Mouse (Mus musculus): ENCODE results near the gene Stxbp5. TPM values are rescaled to one million over a fixed set of nuclear protein-coding genes. Genes with fewer than 3 reads are reported as not detected.
"Not testable (repeated sequence)": the region's sequence is repeated elsewhere in the genome, so short reads cannot be mapped to it uniquely, and the experiment has no call there.

Gene Stxbp5
- total RNA-seq, 1 experiment = 4.4 TPM

DNA sequence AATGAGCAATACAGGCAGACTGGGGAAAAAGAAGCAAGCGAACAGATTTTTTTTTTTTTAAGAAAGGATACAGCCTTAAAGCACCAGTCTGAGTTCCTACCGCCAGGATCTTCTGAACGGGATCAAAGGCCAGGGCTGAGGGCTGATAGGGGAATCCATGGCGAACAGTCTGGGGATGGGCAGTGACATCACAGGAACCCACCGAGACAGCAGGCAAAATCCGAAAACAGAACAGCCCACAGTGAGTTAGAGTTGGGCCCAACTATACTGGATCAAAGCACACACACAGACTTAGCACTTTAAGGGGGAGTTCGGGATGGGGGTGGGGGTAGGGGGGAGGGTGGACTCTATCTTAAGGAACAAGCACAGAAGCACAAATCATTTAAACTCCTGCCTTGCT lies 1.8 kb downstream of the Stxbp5 start:
- no peak overlapping the region for H3K9ac ChIP-seq (ENCODE audit: insufficient read depth, low read depth, low read length, poor library complexity, severe bottlenecking)
- H3K27ac ChIP-seq (ENCODE audit: insufficient read depth, low read depth, low read length, poor library complexity, severe bottlenecking) = no peak overlapping the region
- in situ Hi-C loops (cut with MboI; ENCODE audit: low sequenced_read_pairs in 2 of 2, unreplicated experiment in 2 of 2) = no loop called here
- DNase-seq (ENCODE audit: low read depth, low spot score) = no peak
- no peaks in the 10 kb centered on the region for H3K9me3 ChIP-seq (ENCODE audit: control insufficient read depth, insufficient read depth, low read depth, low read length)
- H3K4me3 ChIP-seq (ENCODE audit: insufficient read depth in 1 of 2, low read depth in 1 of 2, low read length in 2 of 2, poor library complexity in 1 of 2, severe bottlenecking in 1 of 2) = no peak overlapping the region
- TF ChIP-seq MAFK (IDR thresholded peaks at IDR 0.05; ENCODE audit: insufficient read depth, low read depth, low read length) (no peak), ZNF384 (IDR thresholded peaks at IDR 0.05; ENCODE audit: low read depth, low read length) (no peak), ZC3H11A (IDR thresholded peaks at IDR 0.05; ENCODE audit: borderline replicate concordance, low read depth, low read length) (no peak)
- H3K4me1 ChIP-seq (ENCODE audit: control insufficient read depth in 2 of 2, insufficient read depth in 2 of 2, low read length in 2 of 2, poor library complexity in 1 of 2) = no peaks in the 10 kb centered on the region
- no peaks in the 10 kb centered on the region; the same call in 1 of the 2 replicates for H3K36me3 ChIP-seq (ENCODE audit: control insufficient read depth, insufficient read depth, low read length, poor library complexity, severe bottlenecking)

GRCm38 (mm10) chr10:9897852-9898251 lies 3.0 kb downstream of the Stxbp5 start:
- no peak overlapping the region for H3K4me3 ChIP-seq (ENCODE audit: insufficient read depth in 1 of 2, low read depth in 1 of 2, low read length in 2 of 2, poor library complexity in 1 of 2, severe bottlenecking in 1 of 2)
- in situ Hi-C loops (cut with MboI; ENCODE audit: low sequenced_read_pairs in 2 of 2, unreplicated experiment in 2 of 2) = no loop called here
- H3K9me3 ChIP-seq (ENCODE audit: control insufficient read depth, insufficient read depth, low read depth, low read length) = no peaks in the 10 kb centered on the region
- no peaks in the 10 kb centered on the region for H3K4me1 ChIP-seq (ENCODE audit: control insufficient read depth in 2 of 2, insufficient read depth in 2 of 2, low read length in 2 of 2, poor library complexity in 1 of 2)
- H3K36me3 ChIP-seq (ENCODE audit: control insufficient read depth, insufficient read depth, low read length, poor library complexity, severe bottlenecking) = no peaks in the 10 kb centered on the region; the same call in 1 of the 2 replicates
- DNase-seq (ENCODE audit: low read depth, low spot score) = no peak
- no peak overlapping the region for H3K27ac ChIP-seq (ENCODE audit: insufficient read depth, low read depth, low read length, poor library complexity, severe bottlenecking)
- TF ChIP-seq ZNF384 (IDR thresholded peaks at IDR 0.05; ENCODE audit: low read depth, low read length) = no peak
- no peak for TF ChIP-seq HCFC1 (IDR thresholded peaks at IDR 0.05; ENCODE audit: borderline replicate concordance, insufficient read depth, low read length)
- no peak for TF ChIP-seq CHD2 (IDR thresholded peaks at IDR 0.05; ENCODE audit: low read depth, low read length)
- no peak for TF ChIP-seq MAFK (IDR thresholded peaks at IDR 0.05; ENCODE audit: insufficient read depth, low read depth, low read length)
- no peak for TF ChIP-seq ZC3H11A (IDR thresholded peaks at IDR 0.05; ENCODE audit: borderline replicate concordance, low read depth, low read length)
- H3K9ac ChIP-seq (ENCODE audit: insufficient read depth, low read depth, low read length, poor library complexity, severe bottlenecking) = no peak overlapping the region

DNA sequence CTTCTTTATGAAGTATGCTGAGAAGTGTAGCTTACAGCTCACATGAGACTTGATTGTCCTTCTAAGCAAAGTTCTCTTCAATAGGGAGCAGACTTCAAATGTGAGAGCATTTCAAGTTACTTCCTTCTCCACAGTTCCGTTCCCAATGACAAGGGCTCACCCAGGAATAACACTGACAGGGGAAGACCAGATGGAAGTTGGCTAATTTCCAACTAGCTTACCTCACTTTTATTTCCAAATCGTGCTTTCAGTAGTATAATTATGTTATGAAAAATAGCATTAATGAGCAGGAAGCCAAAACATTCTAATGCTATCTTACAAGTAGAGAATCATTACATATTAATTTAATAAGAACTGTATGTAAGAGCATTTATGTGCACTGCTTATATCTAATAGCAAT lies 7.3 kb downstream of the Stxbp5 start:
- in situ Hi-C loops (cut with MboI; ENCODE audit: low sequenced_read_pairs in 2 of 2, unreplicated experiment in 2 of 2) = no loop called here
- Histone ChIP-seq H3K36me3 (ENCODE audit: control insufficient read depth, insufficient read depth, low read length, poor library complexity, severe bottlenecking) (no peaks in the 10 kb centered on the region; the same call in 1 of the 2 replicates), H3K9me3 (ENCODE audit: control insufficient read depth, insufficient read depth, low read depth, low read length) (no peaks in the 10 kb centered on the region), H3K27ac (ENCODE audit: insufficient read depth, low read depth, low read length, poor library complexity, severe bottlenecking) (no peak overlapping the region), H3K9ac (ENCODE audit: insufficient read depth, low read depth, low read length, poor library complexity, severe bottlenecking) (no peak overlapping the region), H3K4me1 (ENCODE audit: control insufficient read depth in 2 of 2, insufficient read depth in 2 of 2, low read length in 2 of 2, poor library complexity in 1 of 2) (no peaks in the 10 kb centered on the region; a peak in 1 of 4 replicates), H3K4me3 (ENCODE audit: insufficient read depth in 1 of 2, low read depth in 1 of 2, low read length in 2 of 2, poor library complexity in 1 of 2, severe bottlenecking in 1 of 2) (no peak overlapping the region)
- no peak for DNase-seq (ENCODE audit: low read depth, low spot score)
- no peak for TF ChIP-seq HCFC1 (IDR thresholded peaks at IDR 0.05; ENCODE audit: borderline replicate concordance, insufficient read depth, low read length)
- no peak for TF ChIP-seq ZC3H11A (IDR thresholded peaks at IDR 0.05; ENCODE audit: borderline replicate concordance, low read depth, low read length)
- no peak for TF ChIP-seq CHD2 (IDR thresholded peaks at IDR 0.05; ENCODE audit: low read depth, low read length)
- TF ChIP-seq MAFK (IDR thresholded peaks at IDR 0.05; ENCODE audit: insufficient read depth, low read depth, low read length) = no peak
- TF ChIP-seq ZNF384 (IDR thresholded peaks at IDR 0.05; ENCODE audit: low read depth, low read length) = no peak

DNA sequence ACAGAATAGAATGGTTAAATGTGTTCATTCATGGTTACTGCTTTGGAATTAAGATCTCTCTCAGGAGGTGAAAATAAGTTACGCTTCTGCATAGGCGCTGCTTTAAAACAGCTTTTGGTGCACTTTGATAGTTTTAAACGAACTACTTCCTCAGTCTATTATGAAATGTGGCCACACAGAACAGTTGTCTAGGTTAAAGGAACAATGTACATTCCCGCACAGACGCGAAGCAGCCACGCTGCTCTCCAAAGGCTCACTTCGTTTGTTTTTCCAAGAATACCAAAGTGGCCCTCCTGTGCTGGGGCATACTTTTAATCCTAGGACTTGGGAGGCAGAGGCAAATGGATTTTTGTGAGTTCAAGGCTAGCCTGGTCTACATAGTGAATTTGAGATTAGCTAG lies 11.2 kb downstream of the Stxbp5 start:
- in situ Hi-C loops (cut with MboI; ENCODE audit: low sequenced_read_pairs in 2 of 2, unreplicated experiment in 2 of 2) = no loop called here
- TF ChIP-seq HCFC1 (IDR thresholded peaks at IDR 0.05; ENCODE audit: borderline replicate concordance, insufficient read depth, low read length) (no peak), ZC3H11A (IDR thresholded peaks at IDR 0.05; ENCODE audit: borderline replicate concordance, low read depth, low read length) (no peak), MAFK (IDR thresholded peaks at IDR 0.05; ENCODE audit: insufficient read depth, low read depth, low read length) (no peak), CHD2 (IDR thresholded peaks at IDR 0.05; ENCODE audit: low read depth, low read length) (no peak), ZNF384 (IDR thresholded peaks at IDR 0.05; ENCODE audit: low read depth, low read length) (no peak)
- DNase-seq (ENCODE audit: low read depth, low spot score) = no peak
- Histone ChIP-seq H3K4me1 (ENCODE audit: control insufficient read depth in 2 of 2, insufficient read depth in 2 of 2, low read length in 2 of 2, poor library complexity in 1 of 2) (no peaks in the 10 kb centered on the region; a peak in 1 of 4 replicates), H3K9me3 (ENCODE audit: control insufficient read depth, insufficient read depth, low read depth, low read length) (no peaks in the 10 kb centered on the region), H3K4me3 (ENCODE audit: insufficient read depth in 1 of 2, low read depth in 1 of 2, low read length in 2 of 2, poor library complexity in 1 of 2, severe bottlenecking in 1 of 2) (no peak overlapping the region), H3K9ac (ENCODE audit: insufficient read depth, low read depth, low read length, poor library complexity, severe bottlenecking) (no peak overlapping the region), H3K27ac (ENCODE audit: insufficient read depth, low read depth, low read length, poor library complexity, severe bottlenecking) (no peak overlapping the region), H3K36me3 (ENCODE audit: control insufficient read depth, insufficient read depth, low read length, poor library complexity, severe bottlenecking) (no peaks in the 10 kb centered on the region)

DNA sequence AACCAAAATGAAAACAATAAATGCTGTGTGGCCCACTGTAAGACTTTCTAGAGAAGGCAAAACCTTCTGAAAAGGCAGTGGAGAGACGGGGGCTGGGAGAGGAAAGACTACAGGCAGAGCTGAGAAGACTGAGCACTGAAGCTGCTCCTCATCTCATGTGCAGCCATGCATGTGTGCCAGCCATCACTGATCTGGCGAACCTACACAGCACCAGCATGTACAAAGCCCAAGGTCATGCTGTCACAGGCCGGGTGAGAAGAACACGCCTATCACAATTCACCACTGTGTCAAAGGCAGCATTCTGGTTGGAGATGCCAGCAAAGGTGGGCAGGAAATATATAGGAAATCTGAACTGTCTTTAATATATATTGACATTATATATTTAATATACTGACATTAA lies 12.2 kb downstream of the Stxbp5 start:
- H3K9me3 ChIP-seq (ENCODE audit: control insufficient read depth, insufficient read depth, low read depth, low read length) = no peaks in the 10 kb centered on the region
- H3K36me3 ChIP-seq (ENCODE audit: control insufficient read depth, insufficient read depth, low read length, poor library complexity, severe bottlenecking) = no peaks in the 10 kb centered on the region
- TF ChIP-seq ZNF384 (IDR thresholded peaks at IDR 0.05; ENCODE audit: low read depth, low read length) (no peak), HCFC1 (IDR thresholded peaks at IDR 0.05; ENCODE audit: borderline replicate concordance, insufficient read depth, low read length) (no peak), MAFK (IDR thresholded peaks at IDR 0.05; ENCODE audit: insufficient read depth, low read depth, low read length) (no peak)
- H3K4me1 ChIP-seq (ENCODE audit: control insufficient read depth in 2 of 2, insufficient read depth in 2 of 2, low read length in 2 of 2, poor library complexity in 1 of 2) = no peaks in the 10 kb centered on the region; a peak in 1 of 4 replicates
- in situ Hi-C loops (cut with MboI; ENCODE audit: low sequenced_read_pairs in 2 of 2, unreplicated experiment in 2 of 2) = no loop called here
- no peak overlapping the region for H3K9ac ChIP-seq (ENCODE audit: insufficient read depth, low read depth, low read length, poor library complexity, severe bottlenecking)
- DNase-seq (ENCODE audit: low read depth, low spot score) = no peak
- H3K4me3 ChIP-seq (ENCODE audit: insufficient read depth in 1 of 2, low read depth in 1 of 2, low read length in 2 of 2, poor library complexity in 1 of 2, severe bottlenecking in 1 of 2) = no peak overlapping the region
- no peak overlapping the region for H3K27ac ChIP-seq (ENCODE audit: insufficient read depth, low read depth, low read length, poor library complexity, severe bottlenecking)

DNA sequence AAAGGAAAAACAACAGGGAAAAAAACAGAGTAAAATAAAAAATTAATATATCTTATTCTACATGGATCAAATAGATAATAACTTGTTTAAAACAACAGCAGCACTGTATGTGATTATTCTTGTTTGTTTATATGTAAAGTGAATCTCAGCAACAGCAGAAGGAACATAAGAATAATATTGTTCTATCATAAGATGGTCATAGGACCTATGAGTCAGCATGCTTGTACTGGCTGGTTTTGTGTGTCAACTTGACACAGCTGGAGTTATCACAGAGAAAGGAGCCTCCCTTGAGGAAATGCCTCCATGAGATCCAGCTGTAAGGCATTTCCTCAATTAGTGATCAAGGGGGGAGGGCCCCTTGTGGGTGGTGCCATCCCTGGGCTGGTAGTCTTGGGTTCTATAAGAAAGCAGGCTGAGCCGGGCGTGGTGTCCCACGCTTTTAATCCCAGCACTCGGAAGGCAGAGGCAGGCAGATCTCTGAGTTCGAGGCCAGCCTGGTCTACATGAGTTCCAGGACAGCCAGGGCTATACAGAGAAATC lies 19.0 kb downstream of the Stxbp5 start:
- H3K9ac ChIP-seq (ENCODE audit: insufficient read depth, low read depth, low read length, poor library complexity, severe bottlenecking); H3K9me3 ChIP-seq (ENCODE audit: control insufficient read depth, insufficient read depth, low read depth, low read length); in situ Hi-C loops (cut with MboI; ENCODE audit: low sequenced_read_pairs in 2 of 2, unreplicated experiment in 2 of 2); DNase-seq (ENCODE audit: low read depth, low spot score); H3K4me3 ChIP-seq (ENCODE audit: insufficient read depth in 1 of 2, low read depth in 1 of 2, low read length in 2 of 2, poor library complexity in 1 of 2, severe bottlenecking in 1 of 2); H3K4me1 ChIP-seq (ENCODE audit: control insufficient read depth in 2 of 2, insufficient read depth in 2 of 2, low read length in 2 of 2, poor library complexity in 1 of 2); H3K27ac ChIP-seq (ENCODE audit: insufficient read depth, low read depth, low read length, poor library complexity, severe bottlenecking); H3K36me3 ChIP-seq (ENCODE audit: control insufficient read depth, insufficient read depth, low read length, poor library complexity, severe bottlenecking): not testable (repeated sequence)

Data from ES-E14 (cell line).